In the genomic region with DNA sequence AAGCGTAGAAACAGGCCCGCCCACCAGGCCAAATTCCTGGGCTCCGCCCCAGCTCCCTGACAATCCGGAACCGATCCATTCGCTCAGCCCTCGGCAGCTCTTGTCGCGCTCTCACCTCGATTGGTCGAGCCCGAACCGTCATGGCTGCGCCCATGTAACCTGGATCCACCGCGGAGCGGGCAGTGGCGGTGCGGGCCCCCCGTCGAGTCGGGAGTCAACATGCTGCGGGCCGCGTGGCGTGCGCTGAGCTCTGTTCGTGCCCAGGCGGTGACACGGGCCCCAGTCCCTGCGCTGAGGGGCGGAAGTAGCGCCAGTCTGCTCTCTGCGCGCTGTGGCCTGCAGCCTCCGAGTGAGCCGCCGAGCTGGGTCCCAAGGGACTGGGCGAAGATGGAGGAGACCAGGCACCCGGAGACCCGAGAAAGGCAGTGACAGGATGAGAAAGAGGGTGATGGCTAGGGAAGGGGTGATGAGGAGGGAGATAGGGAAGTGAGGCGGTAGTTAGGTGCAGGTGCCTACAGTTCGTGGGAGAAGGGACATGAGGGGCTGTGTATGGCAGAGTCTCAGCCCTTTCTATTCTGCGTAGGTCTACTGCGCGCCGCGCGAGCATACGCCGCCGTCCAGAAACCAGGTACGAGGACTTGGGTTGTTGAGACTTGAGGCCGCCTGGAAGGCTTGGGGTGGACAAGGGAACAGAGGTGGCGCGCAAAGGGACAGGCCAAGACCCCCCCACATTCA, we compare ENCODE assay signal across 7 mouse cellular contexts. TPM values are rescaled to one million over a fixed set of nuclear protein-coding genes. Genes with fewer than 3 reads are reported as not detected.
DNase-seq lines count a peak whose midpoint lies in the region; ATAC-seq and TF ChIP-seq lines count a peak whose summit lies in the region.

Mrps15 (plus strand) TSS at position 75 of the 735 bp plus-strand sequence.

- peak; percentile 92 for DNase-seq in adrenal gland, postnatal 14 days
- DNase-seq in embryonic facial prominence, embryonic 10.5 days (ENCODE audit: low spot score) = peak; percentile 92
- DNase-seq in gonadal fat pad, adult 2 months (ENCODE audit: low read depth) = peak; percentile 50
- DNase-seq in spleen, adult 2 months (ENCODE audit: low read depth in 1 of 2, low spot score in 2 of 2) = peak; percentile 66 to 74

- WGBS in embryonic facial prominence, embryonic 10.5 days = under 1% methylated on average over 56 of the region's 56 CpGs
- WGBS in intestine, postnatal 0 days = under 1% methylated on average over 56 of the region's 56 CpGs
- under 1% methylated on average over 56 of the region's 56 CpGs for WGBS in limb, embryonic 12.5 days
- WGBS in midbrain, embryonic 15.5 days = under 1% methylated on average over 56 of the region's 56 CpGs
- WGBS in spleen, adult 2 months = 2% methylated on average over 56 of the region's 56 CpGs

- no peaks in the 10 kb centered on the region for H3K27me3 ChIP-seq in embryonic facial prominence, embryonic 10.5 days (replicated peaks; ENCODE audit: low read depth, poor library complexity, severe bottlenecking)
- H3K27me3 ChIP-seq in intestine, postnatal 0 days (replicated peaks; ENCODE audit: control insufficient read depth, insufficient read depth, low read length) = no peaks in the 10 kb centered on the region
- H3K27me3 ChIP-seq in limb, embryonic 12.5 days = no peaks in the 10 kb centered on the region
- H3K27me3 ChIP-seq in midbrain, embryonic 15.5 days (replicated peaks) = no peaks in the 10 kb centered on the region
- H3K27me3 ChIP-seq in spleen, adult 2 months (ENCODE audit: control insufficient read depth, insufficient read depth, low read length) = no peaks in the 10 kb centered on the region

- H3K4me3 ChIP-seq in embryonic facial prominence, embryonic 10.5 days = peak within 1 kb of the TSS; percentile 90
- H3K4me3 ChIP-seq in intestine, postnatal 0 days (ENCODE audit: low read depth, low read length) = peak within 1 kb of the TSS; percentile 67
- H3K4me3 ChIP-seq in limb, embryonic 12.5 days (replicated peaks) = peak within 1 kb of the TSS; percentile 93
- peak within 1 kb of the TSS; percentile 86 for H3K4me3 ChIP-seq in midbrain, embryonic 15.5 days
- H3K4me3 ChIP-seq in spleen, adult 2 months (ENCODE audit: extremely low read depth, insufficient read depth, insufficient read length) = peak within 1 kb of the TSS; percentile 81

- no peaks in the 10 kb centered on the region for H3K9me3 ChIP-seq in embryonic facial prominence, embryonic 10.5 days
- no peaks in the 10 kb centered on the region for H3K9me3 ChIP-seq in intestine, postnatal 0 days (ENCODE audit: control insufficient read depth)
- H3K9me3 ChIP-seq in limb, embryonic 12.5 days = no peaks in the 10 kb centered on the region
- H3K9me3 ChIP-seq in midbrain, embryonic 15.5 days = no peaks in the 10 kb centered on the region

- no peak for TF ChIP-seq CTCF in intestine, postnatal 0 days (IDR thresholded peaks at IDR 0.05; ENCODE audit: low read depth)
- TF ChIP-seq CTCF in spleen, adult 2 months (IDR thresholded peaks at IDR 0.05; ENCODE audit: extremely low read depth, insufficient read depth, insufficient read length, insufficient replicate concordance) = no peak

- H3K9ac ChIP-seq in intestine, postnatal 0 days (ENCODE audit: low read depth, low read length) = peak within 1 kb of the TSS; percentile 59
- peak within 1 kb of the TSS; percentile 87 for H3K9ac ChIP-seq in limb, embryonic 12.5 days (replicated peaks)
- peak within 1 kb of the TSS; percentile 78 for H3K9ac ChIP-seq in midbrain, embryonic 15.5 days

- H3K4me2 ChIP-seq in intestine, postnatal 0 days (replicated peaks; ENCODE audit: low read depth) = peak within 1 kb of the TSS; percentile 85
- H3K4me2 ChIP-seq in limb, embryonic 12.5 days = peak within 1 kb of the TSS; percentile 84
- peak within 1 kb of the TSS; percentile 89 for H3K4me2 ChIP-seq in midbrain, embryonic 15.5 days

- H3K36me3 ChIP-seq in embryonic facial prominence, embryonic 10.5 days (replicated peaks) = peaks cover 34% of the 10 kb centered on the region
- peaks cover 22% of the 10 kb centered on the region for H3K36me3 ChIP-seq in intestine, postnatal 0 days (ENCODE audit: control insufficient read depth, insufficient read depth)
- peaks cover 28% of the 10 kb centered on the region for H3K36me3 ChIP-seq in limb, embryonic 12.5 days
- peaks cover 17% of the 10 kb centered on the region; the same call in 1 of the 2 replicates for H3K36me3 ChIP-seq in midbrain, embryonic 15.5 days (replicated peaks)
- H3K36me3 ChIP-seq in spleen, adult 2 months (ENCODE audit: control insufficient read depth, insufficient read depth, low read length) = peaks cover 4% of the 10 kb centered on the region; the same call in 1 of the 2 replicates

- peak; percentile 90 for ATAC-seq in intestine, postnatal 0 days
- ATAC-seq in limb, embryonic 12.5 days (ENCODE audit: insufficient number of reproducible peaks, insufficient read depth, low FRiP score, low TSS enrichment, low read depth) = peak; percentile 91
- ATAC-seq in midbrain, embryonic 15.5 days (replicated peaks) = peak; percentile 96

- TF ChIP-seq POLR2A in spleen, adult 2 months (IDR thresholded peaks at IDR 0.05; ENCODE audit: low read depth, low read length) = peak; percentile 2; the same call in 1 of the 2 replicates

- H3K4me1 ChIP-seq in embryonic facial prominence, embryonic 10.5 days = peaks cover 15% of the 10 kb centered on the region
- H3K4me1 ChIP-seq in intestine, postnatal 0 days (replicated peaks; ENCODE audit: control insufficient read depth, insufficient read depth, low read length) = peaks cover 8% of the 10 kb centered on the region; the same call in 1 of the 2 replicates
- H3K4me1 ChIP-seq in limb, embryonic 12.5 days (replicated peaks) = peaks cover 9% of the 10 kb centered on the region
- peaks cover 13% of the 10 kb centered on the region for H3K4me1 ChIP-seq in midbrain, embryonic 15.5 days
- 0 out of 2 replicates have a peak, but pooled peaks cover 3% of the 10 kb centered on the region for H3K4me1 ChIP-seq in spleen, adult 2 months (ENCODE audit: control insufficient read depth, insufficient read depth, insufficient read length)

- H3K27ac ChIP-seq in embryonic facial prominence, embryonic 10.5 days (replicated peaks) = peak within 1 kb of the TSS; percentile 90
- H3K27ac ChIP-seq in intestine, postnatal 0 days (ENCODE audit: low read depth, low read length) = peak within 1 kb of the TSS; percentile 30
- H3K27ac ChIP-seq in limb, embryonic 12.5 days = peak within 1 kb of the TSS; percentile 79
- H3K27ac ChIP-seq in midbrain, embryonic 15.5 days = peak within 1 kb of the TSS; percentile 80
- peak within 1 kb of the TSS; percentile 65 for H3K27ac ChIP-seq in spleen, adult 2 months (ENCODE audit: insufficient read depth, low read length)

RNA-seq across cellular contexts. Expression of gene Mrps15, which starts in this region (rescaled TPM):
- 77.6 and 79.9 TPM in 2 replicates for total RNA-seq in adrenal gland, postnatal 14 days (2021)
- polyA plus RNA-seq in embryonic facial prominence, embryonic 10.5 days (2016; fragmentation: Nextera tagmentation; extraction: Ambion mirVana) = 161 and 164 TPM in 2 replicates
- polyA plus RNA-seq in gonadal fat pad, adult 2 months (2012; rRNA removed) = 37.9 and 63.5 TPM in 2 replicates
- 91.5 and 95.0 TPM in 2 replicates for polyA plus RNA-seq in intestine, postnatal 0 days (2015; fragmentation: Nextera tagmentation; extraction: Ambion mirVana)
- 153 and 162 TPM in 2 replicates for polyA plus RNA-seq in limb, embryonic 12.5 days (2016; fragmentation: Nextera tagmentation; extraction: Ambion mirVana)
- polyA plus RNA-seq in midbrain, embryonic 15.5 days (2015; fragmentation: Nextera tagmentation; extraction: Ambion mirVana) = 130 and 131 TPM in 2 replicates
- polyA plus RNA-seq in spleen, adult 2 months (2012; rRNA removed) = 33.6 and 66.2 TPM in 2 replicates

Comparison
In these comparisons a context has a peak if more than half of its experiments do, and no peak if none do; other contexts are left out.
1. Peak in every context shown above with its lines: DNase-seq, ATAC-seq, H3K4me3 ChIP-seq and H3K27ac ChIP-seq.
2. H3K27ac ChIP-seq: peak in every context shown above with its lines; median percentile 90 in embryonic facial prominence, embryonic 10.5 days; 80 in midbrain, embryonic 15.5 days; 79 in limb, embryonic 12.5 days; 65 in spleen, adult 2 months; 30 in intestine, postnatal 0 days.